Mouse (Mus musculus) stomach, postnatal 0 days (tissue): ENCODE data around the gene Pyroxd2.

ENCODE experiments used
- CTCF ChIP-seq: IDR thresholded peaks from 2 replicates; pipeline ENCODE4 v1.5.1; 2016; ENCODE audit warnings: antibody characterized with exemption, low read depth, mild to moderate bottlenecking, moderate library complexity
- EP300 ChIP-seq: optimal IDR thresholded peaks from 2 replicates; pipeline ENCODE3; 2016; ENCODE audit warnings: antibody characterized with exemption

- peak; percentile 43 for TF ChIP-seq CTCF
- no peak for TF ChIP-seq EP300
Measured at GRCm38 (mm10) chr19:42723302-42723701, 29.3 kb downstream of the Pyroxd2 start.
